Mouse (Mus musculus) forebrain, embryonic 12.5 days (tissue): ENCODE measurements around the gene Nwd2. TPM values are rescaled to one million over a fixed set of nuclear protein-coding genes. Genes with fewer than 3 reads are reported as not detected.

ENCODE experiments used
- ATAC-seq: fragments of 200-750 bp; cut with Nextera tagmentation; 2 replicates; pipeline ENCODE4 v1.8.0; 2017; ENCODE audit warnings: moderate TSS enrichment; ENCODE audit not compliant: low FRiP score
- H3K27ac ChIP-seq: fragments of 300-500 bp; sonication (generic); 2 replicates; pipeline ENCODE4 v1.5.1; 2016; ENCODE audit warnings: mild to moderate bottlenecking
- H3K27me3 ChIP-seq: fragments of 300-500 bp; sonication (generic); 2 replicates; pipeline ENCODE4 v1.6.1; 2016; ENCODE audit warnings: mild to moderate bottlenecking
- H3K36me3 ChIP-seq: fragments of 300-500 bp; sonication (generic); replicated peaks from 2 replicates; pipeline ENCODE4 v1.6.1; 2016; ENCODE audit warnings: mild to moderate bottlenecking
- H3K4me1 ChIP-seq: fragments of 300-500 bp; sonication (generic); 2 replicates; pipeline ENCODE4 v1.6.1; 2016
- H3K4me2 ChIP-seq: fragments of 300-500 bp; sonication (generic); 2 replicates; pipeline ENCODE4 v1.6.1; 2016; ENCODE audit warnings: mild to moderate bottlenecking, moderate library complexity
- H3K4me3 ChIP-seq: fragments of 300-500 bp; sonication (generic); replicated peaks from 2 replicates; pipeline ENCODE4 v1.5.1; 2016; ENCODE audit warnings: mild to moderate bottlenecking
- H3K9ac ChIP-seq: fragments of 300-500 bp; sonication (generic); 2 replicates; pipeline ENCODE4 v1.6.1; 2016; ENCODE audit warnings: mild to moderate bottlenecking
- H3K9me3 ChIP-seq: fragments of 300-500 bp; sonication (generic); 2 replicates; pipeline ENCODE4 v1.6.1; 2016
- WGBS: fragments of 180-500 bp; shearing (Covaris S2); methylation state at CpG from one replicate; pipeline ENCODE4 v1.1.7; 2016; 5-methylcytosine and 5-hydroxymethylcytosine counted together
- polyA plus RNA-seq: library from polyadenylated mRNA; unstranded; fragments of >200 nt; fragmentation: Nextera tagmentation; extraction: Ambion mirVana; gene quantifications from 2 replicates; pipeline ENCODE4 v1.2.1, GENCODE M21; 2016

Nwd2 gene
- polyA plus RNA-seq, 1 experiment from 2014 or later = 1.6 TPM

DNA sequence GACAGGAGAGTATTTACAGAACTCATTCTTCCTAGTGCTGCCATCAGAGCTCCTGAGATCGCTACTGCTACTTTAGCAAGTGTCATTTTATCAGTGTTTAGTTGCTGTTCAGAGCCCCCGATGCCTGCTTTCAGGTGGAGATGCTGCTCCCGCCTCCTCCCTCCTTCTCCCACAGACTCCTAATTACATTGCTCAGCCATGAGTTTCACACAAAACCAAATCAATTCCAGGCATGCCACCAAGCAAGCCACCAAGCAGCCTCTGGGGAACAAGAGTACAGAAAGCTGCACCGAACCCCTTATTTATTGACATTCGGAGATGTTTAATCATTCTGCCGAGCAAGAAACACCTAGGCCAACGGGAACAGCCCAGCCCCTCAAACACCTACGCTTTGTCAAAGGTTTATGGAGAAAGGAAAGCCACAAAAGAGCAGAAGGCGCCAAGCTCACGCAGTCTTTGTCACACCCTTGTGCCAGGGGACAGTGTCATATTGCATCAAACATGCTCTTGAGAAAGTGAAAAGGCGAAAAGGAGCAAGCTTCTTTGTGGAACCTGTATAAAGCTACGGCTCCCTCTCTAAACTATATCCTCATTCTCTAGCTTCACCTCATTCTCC is 191.0 kb downstream of the Nwd2 start:
- no peak overlapping the region for H3K9ac ChIP-seq
- no peak for ATAC-seq
- no peak overlapping the region for H3K27ac ChIP-seq
- H3K36me3 ChIP-seq = no peaks in the 10 kb centered on the region
- H3K27me3 ChIP-seq = no peaks in the 10 kb centered on the region
- H3K4me3 ChIP-seq = no peak overlapping the region
- no peaks in the 10 kb centered on the region for H3K9me3 ChIP-seq
- WGBS = 81% methylated on average over 12 of the region's 12 CpGs
- no peak overlapping the region for H3K4me2 ChIP-seq
- H3K4me1 ChIP-seq = no peaks in the 10 kb centered on the region

DNA sequence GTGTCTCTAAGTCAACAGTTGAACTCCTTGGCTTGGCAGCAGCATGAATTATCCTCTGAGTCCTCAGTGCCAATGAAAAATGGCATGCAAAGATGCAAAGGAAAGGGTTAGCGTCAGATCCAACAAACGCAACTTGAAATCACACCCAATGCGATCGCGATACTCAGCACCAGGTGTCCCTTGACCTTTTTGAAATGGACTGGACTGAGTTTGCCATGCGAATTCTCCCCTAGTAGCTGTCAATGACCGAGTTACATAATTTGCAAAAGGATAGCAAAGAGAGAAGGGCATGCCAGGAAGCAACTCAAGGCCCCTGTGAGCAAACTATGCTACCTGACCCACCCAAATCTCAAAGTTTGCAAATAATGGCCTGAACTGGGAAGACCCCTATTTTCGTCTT is 198.2 kb downstream of the Nwd2 start:
- Histone ChIP-seq H3K9me3 (peaks cover 4% of the 10 kb centered on the region; the same call in 1 of the 2 replicates), H3K4me2 (no peak overlapping the region), H3K27me3 (no peaks in the 10 kb centered on the region), H3K9ac (no peak overlapping the region), H3K27ac (no peak overlapping the region), H3K4me3 (no peak overlapping the region), H3K4me1 (no peaks in the 10 kb centered on the region), H3K36me3 (no peaks in the 10 kb centered on the region)
- 95% methylated on average over 8 of the region's 8 CpGs for WGBS
- ATAC-seq = no peak

DNA sequence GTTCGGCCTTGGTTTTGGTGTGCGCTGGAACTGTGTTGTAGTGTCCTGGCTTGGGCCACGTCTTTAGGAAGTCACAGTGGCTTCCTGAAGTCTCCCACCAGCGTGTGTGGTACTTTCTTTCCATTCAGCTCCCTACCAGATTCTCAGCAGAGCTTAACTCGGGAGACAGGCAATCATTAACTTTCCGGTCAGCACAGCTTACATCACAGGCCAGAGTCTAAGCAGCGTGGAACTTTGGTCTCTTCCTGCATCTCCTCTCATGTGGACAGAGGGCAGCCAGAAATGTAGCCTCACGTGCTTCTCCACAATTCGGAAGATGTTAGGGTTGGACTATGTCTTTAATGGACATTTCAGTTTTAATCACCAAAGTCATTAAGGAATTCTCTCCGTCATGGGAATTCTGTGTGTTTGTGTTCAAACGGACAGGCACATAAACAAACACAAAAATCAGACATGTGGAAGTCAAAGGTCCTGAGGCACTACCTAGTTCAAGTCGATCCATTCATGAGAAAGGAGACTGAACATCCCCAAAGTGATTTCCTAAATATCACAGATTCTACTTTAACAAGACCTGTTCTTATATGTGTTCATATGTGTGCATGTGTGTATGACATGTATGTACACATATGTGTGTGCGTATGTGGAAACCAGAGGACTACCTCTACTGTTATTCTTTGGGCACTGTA is 198.8 kb downstream of the Nwd2 start:
- Histone ChIP-seq H3K27me3 (no peaks in the 10 kb centered on the region), H3K36me3 (no peaks in the 10 kb centered on the region), H3K9me3 (peaks cover 4% of the 10 kb centered on the region; the same call in 1 of the 2 replicates), H3K4me3 (no peak overlapping the region), H3K9ac (no peak overlapping the region), H3K4me2 (no peak overlapping the region), H3K27ac (no peak overlapping the region), H3K4me1 (no peaks in the 10 kb centered on the region)
- whole genome bisulfite sequencing = 92% methylated on average over 13 of the region's 13 CpGs
- ATAC-seq = no peak

DNA sequence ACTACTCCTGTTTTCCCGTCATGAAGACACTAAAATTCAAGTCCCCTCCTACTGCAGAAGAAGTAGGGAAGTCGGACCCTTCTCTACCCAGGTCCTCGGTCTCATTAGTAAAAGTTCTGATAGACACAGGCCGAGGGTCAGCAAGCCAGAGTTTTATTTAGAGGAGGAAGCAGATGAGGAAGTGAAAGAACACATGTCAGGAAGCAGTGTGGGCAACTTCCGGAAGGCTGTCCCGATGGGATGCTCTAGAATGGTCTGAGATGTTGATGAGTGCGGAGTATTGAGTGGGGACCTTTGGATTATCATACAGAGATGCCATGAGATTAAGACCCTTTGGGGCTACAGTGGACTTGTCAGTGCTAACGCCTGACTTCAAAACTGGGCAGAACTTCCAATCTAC is 210.0 kb downstream of the Nwd2 start:
- no peaks in the 10 kb centered on the region for H3K36me3 ChIP-seq
- no peak overlapping the region for H3K4me3 ChIP-seq
- no peaks in the 10 kb centered on the region for H3K27me3 ChIP-seq
- no peaks in the 10 kb centered on the region for H3K4me1 ChIP-seq
- 93% methylated on average over 8 of the region's 8 CpGs for WGBS
- no peak for ATAC-seq
- H3K9me3 ChIP-seq = no peaks in the 10 kb centered on the region
- H3K4me2 ChIP-seq = no peak overlapping the region
- no peak overlapping the region for H3K27ac ChIP-seq
- no peak overlapping the region for H3K9ac ChIP-seq

Other genes starting within 250 kb of the Nwd2 start
- gene 0610040J01Rik, start 163.3 kb downstream of the Nwd2 start, polyA plus RNA-seq = 1.8 and 1.9 TPM in 2 replicates